Mouse (Mus musculus): ENCODE results near the gene Tiam2.
"Not testable (repeated sequence)": the region's sequence is repeated elsewhere in the genome, so short reads cannot be mapped to it uniquely, and the experiment has no call there.

Tiam2 gene

GRCm38 (mm10) chr17:3344872-3345271, 18.5 kb downstream of the Tiam2 start:
- in situ Hi-C loops (cut with MseI, MboI) = no loop called here

DNA sequence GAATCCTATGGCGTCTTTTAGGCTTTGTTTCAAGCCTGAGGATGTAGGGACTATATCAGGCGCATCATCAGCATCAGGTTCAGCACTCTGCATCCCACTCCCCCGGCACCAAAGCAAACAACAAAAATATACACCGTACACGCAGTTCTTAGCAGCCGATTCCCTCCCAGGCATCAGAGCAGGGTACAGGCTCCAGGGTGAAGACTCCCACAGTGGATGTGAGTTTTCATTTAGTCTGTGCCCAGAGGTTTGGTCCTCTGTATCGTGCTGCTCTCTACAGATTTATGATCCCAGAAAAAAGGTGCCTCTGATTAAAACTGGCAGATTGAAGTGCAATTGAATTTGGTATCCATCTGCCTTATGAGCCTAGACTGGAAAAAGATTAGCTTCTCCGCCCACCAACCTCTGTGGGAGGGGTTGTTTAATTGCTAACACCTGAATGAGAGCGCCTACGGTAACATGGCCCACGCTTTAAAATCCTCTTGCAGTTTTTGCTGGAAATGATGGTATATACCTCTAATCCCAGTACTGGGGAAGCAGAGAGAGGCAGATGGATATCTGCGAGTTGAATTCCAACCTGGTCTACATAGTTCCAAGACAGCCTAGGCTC, 19.0 kb downstream of the Tiam2 start:
- in situ Hi-C loops (cut with MseI, MboI) = no loop called here

DNA sequence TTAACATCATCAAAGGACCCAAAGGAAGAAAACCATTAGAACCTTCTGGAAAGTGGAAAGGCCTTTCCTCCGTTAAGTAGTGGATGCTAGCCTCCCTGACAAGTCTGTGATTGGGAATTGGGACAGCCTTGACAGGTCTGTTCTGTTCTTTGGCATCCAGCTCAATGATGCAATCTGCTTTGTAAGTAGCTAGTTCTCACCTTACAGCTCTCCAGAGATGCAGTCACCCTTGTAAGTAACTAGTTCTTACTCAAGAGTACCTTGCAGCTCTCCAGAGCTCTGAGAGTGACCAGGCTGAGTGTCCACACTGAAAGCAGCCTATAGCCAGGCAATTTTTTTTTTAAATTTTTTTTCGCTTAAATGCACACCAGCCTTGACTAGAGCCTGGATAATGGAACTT, 21.4 kb downstream of the Tiam2 start:
- in situ Hi-C loops (cut with MseI, MboI) = no loop called here

DNA sequence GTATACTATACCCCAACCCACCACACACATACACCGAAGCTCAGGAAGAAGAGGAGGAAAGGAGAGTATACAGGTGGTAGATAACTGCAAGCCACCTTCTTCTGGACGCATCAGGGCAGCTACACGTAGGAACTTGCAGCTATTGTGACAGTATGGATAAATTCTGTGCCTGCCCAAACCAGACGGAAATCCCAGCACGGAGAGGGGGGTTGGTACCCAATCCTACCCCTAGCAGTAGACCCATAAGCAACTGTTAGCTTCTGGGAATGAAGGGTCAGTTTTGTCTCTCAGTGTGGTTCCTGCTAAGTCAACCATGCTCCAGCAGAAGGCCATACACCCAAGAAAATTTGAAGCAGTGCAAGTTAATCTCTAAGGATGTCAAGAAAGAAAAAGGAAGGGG, 23.0 kb downstream of the Tiam2 start:
- in situ Hi-C loops (cut with MseI, MboI) = no loop called here

DNA sequence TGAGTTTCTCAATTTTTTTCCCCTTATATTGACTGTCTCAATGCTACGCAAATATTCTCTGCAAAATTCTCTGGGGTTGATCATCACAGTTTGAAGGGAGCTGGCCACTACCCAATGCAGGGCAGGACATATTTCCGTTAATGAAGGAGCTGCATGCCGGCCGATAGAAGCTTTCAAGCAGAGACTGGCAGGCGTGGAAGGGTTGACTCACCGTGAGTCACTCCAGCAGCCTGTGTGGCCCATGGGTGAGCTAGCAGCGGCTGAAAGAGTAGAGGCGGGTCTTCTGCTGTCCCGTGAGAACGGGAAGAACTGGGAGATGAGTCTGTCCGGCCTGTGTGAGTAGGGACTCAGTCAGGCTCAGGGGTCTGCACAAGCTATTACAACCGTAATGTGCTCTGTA, 23.6 kb downstream of the Tiam2 start:
- in situ Hi-C loops (cut with MseI, MboI) = no loop called here

GRCm38 (mm10) chr17:3350405-3350804, 24.0 kb downstream of the Tiam2 start:
- in situ Hi-C loops (cut with MseI, MboI) = no loop called here

GRCm38 (mm10) chr17:3351668-3352067, 25.3 kb downstream of the Tiam2 start:
- in situ Hi-C loops (cut with MseI, MboI) = no loop called here

GRCm38 (mm10) chr17:3353141-3353540, 26.8 kb downstream of the Tiam2 start:
- in situ Hi-C loops (cut with MseI, MboI) = not testable (repeated sequence)

GRCm38 (mm10) chr17:3354856-3355255, 28.5 kb downstream of the Tiam2 start:
- in situ Hi-C loops (cut with MseI, MboI) = no loop called here

GRCm38 (mm10) chr17:3356633-3357365, 30.4 kb downstream of the Tiam2 start:
- in situ Hi-C loops (cut with MseI, MboI) = no loop called here

- in situ Hi-C loops (cut with MseI, MboI) = no loop called here
Measured at GRCm38 (mm10) chr17:3360236-3360635, 33.9 kb downstream of the Tiam2 start.

- in situ Hi-C loops (cut with MseI, MboI) = no loop called here
Measured at GRCm38 (mm10) chr17:3361751-3362150, 35.4 kb downstream of the Tiam2 start.

DNA sequence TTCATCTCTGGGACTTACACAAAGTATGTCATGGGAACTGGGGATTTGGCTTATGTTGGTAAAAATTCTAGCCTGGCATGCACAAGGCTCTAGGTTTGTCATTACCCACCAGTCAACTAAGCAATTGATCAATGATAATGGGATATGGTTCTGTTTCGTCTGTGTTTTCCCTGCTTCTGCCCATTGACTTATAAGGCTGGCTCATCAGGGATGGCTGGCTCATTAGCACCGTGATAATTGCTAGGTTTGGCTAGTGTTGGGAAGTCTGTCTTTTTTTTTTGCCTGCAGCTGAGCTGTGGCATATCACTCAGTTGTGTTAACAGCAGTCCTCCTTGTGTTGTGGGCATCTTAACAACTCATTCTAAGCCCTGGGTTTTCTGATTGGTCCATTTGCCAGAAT, 36.8 kb downstream of the Tiam2 start:
- in situ Hi-C loops (cut with MseI, MboI) = no loop called here

DNA sequence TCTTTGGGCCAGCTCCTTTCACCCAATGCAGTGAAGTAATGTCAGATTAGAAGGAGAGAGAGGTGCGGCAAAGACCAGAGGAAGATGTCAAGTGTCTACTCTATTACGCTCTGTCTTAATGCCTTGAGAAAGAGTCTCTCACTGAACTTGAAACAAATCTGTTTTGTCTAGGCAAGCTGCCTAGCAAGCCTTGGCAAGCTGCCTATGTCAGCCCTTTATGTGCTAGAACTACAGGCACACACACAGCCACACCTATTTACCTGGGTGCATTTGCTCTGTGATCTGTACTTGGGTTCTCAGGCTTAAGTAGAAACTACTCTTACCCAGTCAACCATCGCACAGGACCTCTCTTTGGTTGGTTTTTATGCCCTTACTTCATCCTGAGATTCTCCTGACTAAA, 40.4 kb downstream of the Tiam2 start:
- in situ Hi-C loops (cut with MseI, MboI) = no loop called here

DNA sequence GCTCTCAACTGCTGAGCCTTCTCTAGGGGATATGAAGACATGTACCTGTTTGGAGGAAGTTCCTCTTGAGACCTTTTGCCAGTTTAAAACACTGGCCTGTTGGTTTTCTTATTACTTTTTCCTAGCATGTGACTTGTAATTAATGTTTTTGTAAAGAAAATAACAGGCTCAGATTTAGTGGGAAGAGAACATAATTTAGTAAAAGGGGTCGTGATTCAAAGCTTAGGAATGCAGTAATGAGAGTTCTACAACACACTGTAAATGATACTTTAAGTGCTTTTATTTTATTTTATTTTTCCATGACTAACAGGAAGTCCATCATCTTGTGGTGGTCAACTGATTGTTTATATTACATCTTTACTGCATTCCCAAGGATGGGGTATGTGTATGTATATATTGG, 42.0 kb downstream of the Tiam2 start:
- in situ Hi-C loops (cut with MseI, MboI) = no loop called here

DNA sequence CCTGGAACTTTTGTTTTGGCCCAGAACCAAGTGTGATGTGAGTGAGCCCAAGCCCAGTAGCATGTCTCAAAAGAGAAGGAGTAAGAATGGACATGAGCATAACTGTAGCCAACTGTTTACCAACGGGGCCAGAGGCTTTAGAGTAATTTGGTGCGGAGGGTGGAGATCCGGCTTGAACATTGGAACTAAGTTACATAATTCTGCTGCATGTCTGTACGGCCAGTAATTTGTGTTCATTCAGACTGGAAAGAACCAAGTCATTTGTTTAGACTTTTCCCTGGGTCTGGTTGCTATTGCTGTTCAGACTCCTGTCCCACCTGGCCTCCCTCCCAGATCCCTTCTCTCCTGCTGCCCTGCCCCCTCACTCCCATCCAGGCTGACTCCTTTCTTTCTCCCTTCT, 43.3 kb downstream of the Tiam2 start:
- in situ Hi-C loops (cut with MseI, MboI) = no loop called here

GRCm38 (mm10) chr17:3378606-3379005, 52.2 kb downstream of the Tiam2 start:
- in situ Hi-C loops (cut with MseI, MboI) = no loop called here

- in situ Hi-C loops (cut with MseI, MboI) = no loop called here
Measured at GRCm38 (mm10) chr17:3379753-3380588, 53.6 kb downstream of the Tiam2 start.

DNA sequence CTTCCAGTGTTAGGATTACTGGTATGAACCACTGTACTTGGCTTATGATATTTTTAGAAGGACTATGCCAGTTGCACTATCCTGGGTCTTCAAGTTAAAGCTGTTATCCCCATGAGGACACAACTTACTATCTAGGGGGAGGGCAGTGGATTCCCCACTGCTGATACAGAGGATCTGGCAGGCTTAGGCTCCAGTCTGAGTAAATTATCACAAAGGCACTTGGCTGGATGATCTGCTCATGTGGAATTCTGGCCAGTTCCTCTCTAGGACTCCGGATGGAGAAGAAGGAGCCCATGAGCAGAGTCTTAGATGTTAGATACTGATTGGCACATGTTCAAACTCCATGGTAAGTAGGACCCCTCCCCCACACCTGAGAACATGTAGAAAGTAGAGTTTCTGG, 59.0 kb downstream of the Tiam2 start:
- in situ Hi-C loops (cut with MseI, MboI) = no loop called here

DNA sequence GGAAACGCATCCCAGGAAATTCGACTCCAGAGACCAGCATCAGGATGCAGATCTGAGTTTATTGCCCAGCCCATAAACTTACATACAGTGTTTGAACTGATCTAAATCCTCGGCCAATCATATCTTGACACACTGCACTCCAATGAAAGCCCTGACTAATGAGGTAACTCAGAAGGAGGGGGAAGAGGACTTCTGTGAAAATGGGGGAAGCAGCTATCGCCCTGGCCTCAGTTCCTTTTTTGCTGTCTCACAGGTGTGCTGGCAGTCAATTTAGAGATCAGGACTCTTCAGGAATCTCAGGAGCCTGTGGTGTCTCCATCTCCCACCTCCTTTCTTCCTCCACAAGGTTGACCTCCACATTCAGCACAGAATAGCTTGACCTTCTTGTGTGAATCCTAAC, 61.4 kb downstream of the Tiam2 start:
- in situ Hi-C loops (cut with MseI, MboI) = no loop called here

DNA sequence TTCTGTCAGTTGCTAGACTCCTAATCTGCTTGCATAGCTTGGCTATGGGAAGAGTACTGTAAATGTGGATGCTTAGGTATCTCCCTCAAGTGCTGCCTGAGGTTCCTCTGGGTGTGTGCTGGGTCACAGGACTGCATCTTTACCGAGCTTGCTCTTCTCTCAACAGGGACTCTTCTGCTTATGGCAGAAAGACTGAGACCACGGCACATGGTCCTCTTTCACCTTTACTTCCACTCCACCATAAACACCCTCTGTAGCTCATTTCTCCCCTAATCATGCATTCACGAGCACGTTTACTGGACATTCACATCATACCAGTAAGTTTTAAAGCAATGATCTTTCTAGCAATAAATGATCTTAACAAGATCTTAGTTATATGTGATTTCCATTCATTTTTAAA, 63.4 kb downstream of the Tiam2 start:
- in situ Hi-C loops (cut with MseI, MboI) = no loop called here

DNA sequence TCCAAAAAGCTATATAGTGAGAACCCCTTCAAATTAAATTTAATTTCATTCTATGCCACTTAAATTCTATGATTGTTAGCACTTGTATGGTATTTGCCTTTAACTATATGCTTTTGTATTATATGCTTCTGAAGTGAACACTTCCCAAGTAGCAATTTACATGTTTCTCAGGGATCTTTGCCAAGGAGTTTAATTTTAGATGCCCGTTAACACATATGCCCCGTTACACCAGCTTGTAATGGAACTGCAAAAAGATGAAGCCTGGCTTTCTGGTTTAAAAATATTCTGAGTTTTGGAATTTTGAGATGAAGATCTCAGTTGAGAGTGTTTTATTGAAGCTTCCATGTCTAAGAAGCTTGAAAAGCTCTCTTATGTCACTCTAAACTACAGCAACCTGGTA, 67.6 kb downstream of the Tiam2 start:
- in situ Hi-C loops (cut with MseI, MboI) = no loop called here

GRCm38 (mm10) chr17:3394985-3395384, 68.6 kb downstream of the Tiam2 start:
- in situ Hi-C loops (cut with MseI, MboI) = no loop called here

Measured in mouse trophoblast stem cell (cell line).